Mouse (Mus musculus) thymus, adult 2 months (tissue): ENCODE measurements around the gene Twnk. TPM values are rescaled to one million over a fixed set of nuclear protein-coding genes. Genes with fewer than 3 reads are reported as not detected.

Experiments used
- DNase-seq: peaks from one replicate; pipeline ENCODE4 v3.0.0; 2021
- H3K27ac ChIP-seq: fragments of 200-500 bp; 2 replicates; pipeline ENCODE4 v1.5.1; 2012; ENCODE audit warnings: low read length, control low read depth; ENCODE audit not compliant: control insufficient read depth, insufficient read depth
- H3K27me3 ChIP-seq: fragments of 200-500 bp; 2 replicates; pipeline ENCODE4 v1.6.1; 2012; ENCODE audit warnings: mild to moderate bottlenecking, low read length, moderate library complexity, mixed read lengths; ENCODE audit not compliant: control insufficient read depth, insufficient read depth
- H3K36me3 ChIP-seq: fragments of 200-500 bp; 2 replicates; pipeline ENCODE4 v1.6.1; 2012; ENCODE audit warnings: mild to moderate bottlenecking, low read length, moderate library complexity; ENCODE audit not compliant: control insufficient read depth, insufficient read depth
- H3K4me1 ChIP-seq: fragments of 200-500 bp; replicated peaks from 2 replicates; pipeline ENCODE4 v1.6.1; 2012; ENCODE audit warnings: low read length; ENCODE audit not compliant: control insufficient read depth, insufficient read depth
- H3K4me3 ChIP-seq: fragments of 200-500 bp; 2 replicates; pipeline ENCODE4 v1.5.1; 2012; ENCODE audit warnings: mild to moderate bottlenecking, low read length, control low read depth, moderate library complexity; ENCODE audit not compliant: control insufficient read depth, insufficient read depth
- CTCF ChIP-seq: fragments of 200-500 bp; IDR thresholded peaks from 2 replicates; pipeline ENCODE4 v1.5.1; 2012; ENCODE audit warnings: mild to moderate bottlenecking, control low read depth, low read length, moderate library complexity, borderline replicate concordance; ENCODE audit not compliant: control insufficient read depth, poor library complexity, insufficient read depth; ENCODE audit errors: extremely low read depth
- POLR2A ChIP-seq: fragments of 200-500 bp; IDR thresholded peaks from 2 replicates; pipeline ENCODE4 v1.6.1; 2012; ENCODE audit warnings: mild to moderate bottlenecking, low read length, control low read depth, moderate library complexity; ENCODE audit not compliant: control insufficient read depth, poor library complexity, insufficient read depth; ENCODE audit errors: extremely low read depth
- WGBS: fragments of 180-500 bp; shearing (Covaris S2); methylation state at CpG from one replicate; pipeline ENCODE4 v1.1.7; 2018; 5-methylcytosine and 5-hydroxymethylcytosine counted together
- polyA plus RNA-seq: library from polyadenylated mRNA; depleted of rRNA; stranded (reverse); fragments of >200 nt; gene quantifications from 2 replicates; pipeline ENCODE4 v1.2.3, GENCODE M21; 2012

Gene Twnk
- polyA plus RNA-seq, 1 experiment = 11.6 TPM

- H3K4me3 ChIP-seq = no peak overlapping the region
- 84% methylated on average over 6 of the region's 6 CpGs for WGBS
- DNase-seq = no peak
- H3K27me3 ChIP-seq = no peaks in the 10 kb centered on the region; the same call in 1 of the 2 replicates
- H3K27ac ChIP-seq = no peak overlapping the region
- no peak for TF ChIP-seq POLR2A
- TF ChIP-seq CTCF = no peak
- H3K4me1 ChIP-seq = peaks cover 24% of the 10 kb centered on the region
- H3K36me3 ChIP-seq = no peaks in the 10 kb centered on the region
Observed at GRCm38 (mm10) chr19:45020348-45020747, 14.9 kb downstream of the Twnk start.

GRCm38 (mm10) chr19:45021362-45021761 is 15.9 kb downstream of the Twnk start:
- Histone ChIP-seq H3K4me1 (peaks cover 17% of the 10 kb centered on the region), H3K4me3 (no peak overlapping the region), H3K27ac (no peak overlapping the region), H3K27me3 (no peaks in the 10 kb centered on the region; the same call in 1 of the 2 replicates), H3K36me3 (no peaks in the 10 kb centered on the region)
- no peak for TF ChIP-seq POLR2A
- TF ChIP-seq CTCF = no peak
- 97% methylated on average over 15 of the region's 15 CpGs for WGBS
- DNase-seq = no peak

- WGBS = 94% methylated on average over 11 of the region's 11 CpGs
- no peak overlapping the region for H3K4me3 ChIP-seq
- DNase-seq = no peak
- H3K27ac ChIP-seq = no peak overlapping the region
- H3K36me3 ChIP-seq = no peaks in the 10 kb centered on the region
- no peaks in the 10 kb centered on the region for H3K27me3 ChIP-seq
- no peaks in the 10 kb centered on the region for H3K4me1 ChIP-seq
- TF ChIP-seq POLR2A (no peak), CTCF (no peak)
Observed at GRCm38 (mm10) chr19:45023993-45024392, 18.5 kb downstream of the Twnk start.

GRCm38 (mm10) chr19:45024775-45025174 is 19.3 kb downstream of the Twnk start:
- Histone ChIP-seq H3K4me3 (no peak overlapping the region), H3K27me3 (no peaks in the 10 kb centered on the region), H3K4me1 (no peaks in the 10 kb centered on the region), H3K27ac (no peak overlapping the region), H3K36me3 (no peaks in the 10 kb centered on the region)
- no peak for DNase-seq
- WGBS = 97% methylated on average over 20 of the region's 20 CpGs
- TF ChIP-seq CTCF (no peak), POLR2A (no peak)

- H3K4me1 ChIP-seq = peaks cover 2% of the 10 kb centered on the region; the same call in 1 of the 2 replicates
- WGBS = 98% methylated on average over 37 of the region's 37 CpGs
- no peak for TF ChIP-seq CTCF
- DNase-seq = no peak
- H3K27me3 ChIP-seq = no peaks in the 10 kb centered on the region
- H3K4me3 ChIP-seq = no peak overlapping the region
- no peak overlapping the region for H3K27ac ChIP-seq
- no peaks in the 10 kb centered on the region for H3K36me3 ChIP-seq
Observed at GRCm38 (mm10) chr19:45025937-45026568, 20.6 kb downstream of the Twnk start.

- WGBS = 86% methylated on average over 6 of the region's 6 CpGs
- no peak for DNase-seq
- no peak overlapping the region for H3K4me3 ChIP-seq
- no peak for TF ChIP-seq POLR2A
- H3K36me3 ChIP-seq = no peaks in the 10 kb centered on the region
- H3K4me1 ChIP-seq = peaks cover 2% of the 10 kb centered on the region; the same call in 1 of the 2 replicates
- no peaks in the 10 kb centered on the region for H3K27me3 ChIP-seq
- no peak overlapping the region for H3K27ac ChIP-seq
Observed at GRCm38 (mm10) chr19:45026958-45027670, 21.7 kb downstream of the Twnk start.

GRCm38 (mm10) chr19:45027848-45028247 is 22.4 kb downstream of the Twnk start:
- WGBS = 97% methylated on average over 6 of the region's 6 CpGs
- Histone ChIP-seq H3K4me1 (peaks cover 6% of the 10 kb centered on the region; the same call in 1 of the 2 replicates), H3K27me3 (no peaks in the 10 kb centered on the region), H3K27ac (no peak overlapping the region), H3K36me3 (no peaks in the 10 kb centered on the region), H3K4me3 (no peak overlapping the region)
- no peak for DNase-seq
- TF ChIP-seq CTCF (no peak), POLR2A (no peak)
